Mouse (Mus musculus): ENCODE measurements around the gene Gjd3.

DNA sequence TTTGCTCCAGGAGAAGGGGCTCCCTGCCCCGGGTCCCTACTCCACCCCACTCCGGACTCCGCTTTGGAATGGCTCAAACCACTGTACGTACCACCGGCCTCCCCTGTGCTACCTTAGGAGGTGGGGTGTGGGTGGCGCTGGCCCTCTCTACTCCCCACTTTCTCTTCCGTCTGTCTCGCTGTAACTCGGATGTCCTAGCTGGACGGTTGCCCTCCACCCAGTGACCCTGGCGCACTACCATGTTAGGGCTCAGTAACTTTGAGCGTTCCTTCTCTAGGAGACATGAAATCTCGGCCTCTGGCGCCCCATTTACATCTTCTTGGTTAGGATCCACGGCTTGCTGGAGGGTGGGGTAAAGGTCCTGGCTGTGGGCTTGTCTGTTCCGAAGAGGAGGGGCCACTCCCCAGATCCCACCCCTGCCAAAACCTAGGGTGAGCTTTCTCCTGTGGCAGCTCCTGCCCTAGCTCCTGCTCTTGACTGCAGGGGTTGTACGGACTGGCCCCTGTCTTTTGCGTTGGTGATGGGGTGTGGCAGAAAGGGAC is 21.7 kb downstream of the Gjd3 start:
- TF ChIP-seq CTCF (IDR thresholded peaks at IDR 0.05; ENCODE audit: control insufficient read depth, insufficient read depth, low read length) (no peak), POLR2A (IDR thresholded peaks at IDR 0.05; ENCODE audit: borderline replicate concordance, control insufficient read depth, low read depth, low read length) (no peak)
